Comparison of ENCODE assay signal across 7 mouse cellular contexts in genomic region chr19:44246341-44246911, GRCm38 (mm10). TPM values are rescaled to one million over a fixed set of nuclear protein-coding genes. Genes with fewer than 3 reads are reported as not detected.
DNase-seq lines count a peak whose midpoint lies in the region; ATAC-seq and TF ChIP-seq lines count a peak whose summit lies in the region.

No protein-coding gene starts in this region.

- no peak for TF ChIP-seq CTCF in forebrain, postnatal 0 days (IDR thresholded peaks at IDR 0.05; ENCODE audit: low read depth)

- WGBS in forebrain, postnatal 0 days = 30% methylated on average over 11 of the region's 11 CpGs
- 46% methylated on average over 11 of the region's 11 CpGs for WGBS in liver, embryonic 13.5 days (ENCODE audit: insufficient replicate concordance)
- WGBS in stomach, embryonic 14.5 days = 50% methylated on average over 11 of the region's 11 CpGs

- no peaks in the 10 kb centered on the region for H3K36me3 ChIP-seq in forebrain, postnatal 0 days (ENCODE audit: insufficient read depth)
- H3K36me3 ChIP-seq in liver, embryonic 13.5 days = no peaks in the 10 kb centered on the region
- H3K36me3 ChIP-seq in stomach, embryonic 14.5 days (ENCODE audit: control insufficient read depth, insufficient read depth, low read length) = no peaks in the 10 kb centered on the region

- peak; percentile 28 to 41 for DNase-seq in lung, adult 18-20 months
- no peak for DNase-seq in lung, postnatal 4 days
- DNase-seq in forebrain, postnatal 0 days = no peak
- no peak for DNase-seq in liver, embryonic 13.5 days
- no peak for DNase-seq in gastrocnemius, postnatal 36 days
- DNase-seq in urinary bladder, adult 2 months (ENCODE audit: low spot score) = no peak

- peaks cover 10% of the 10 kb centered on the region; the same call in 1 of the 2 replicates for H3K4me1 ChIP-seq in forebrain, postnatal 0 days (ENCODE audit: insufficient read depth)
- H3K4me1 ChIP-seq in liver, embryonic 13.5 days (replicated peaks) = peaks cover 44% of the 10 kb centered on the region
- H3K4me1 ChIP-seq in stomach, embryonic 14.5 days (ENCODE audit: control insufficient read depth, insufficient read depth, low read length) = peaks cover 30% of the 10 kb centered on the region

- no peak overlapping the region for H3K4me3 ChIP-seq in forebrain, postnatal 0 days (ENCODE audit: low read depth, low read length)
- H3K4me3 ChIP-seq in liver, embryonic 13.5 days (replicated peaks) = peak overlapping the region; percentile 60
- no peak overlapping the region for H3K4me3 ChIP-seq in stomach, embryonic 14.5 days (ENCODE audit: low read depth, low read length)

- no peak overlapping the region for H3K27ac ChIP-seq in forebrain, postnatal 0 days (ENCODE audit: low read depth, low read length)
- H3K27ac ChIP-seq in liver, embryonic 13.5 days = no peak overlapping the region; the same call in 1 of the 2 replicates
- H3K27ac ChIP-seq in stomach, embryonic 14.5 days (ENCODE audit: low read length) = no peak overlapping the region

- no peaks in the 10 kb centered on the region for H3K27me3 ChIP-seq in forebrain, postnatal 0 days (ENCODE audit: insufficient read depth, low read length)
- H3K27me3 ChIP-seq in liver, embryonic 13.5 days = no peaks in the 10 kb centered on the region
- H3K27me3 ChIP-seq in stomach, embryonic 14.5 days (ENCODE audit: control insufficient read depth, insufficient read depth, low read length) = no peaks in the 10 kb centered on the region

- intact Hi-C loops in gastrocnemius, postnatal 36 days (cut with DNase I) = loop anchor here (10.0 kb wide), 1 partner anchor 118 kb away; no protein-coding TSS in a partner anchor

- no peak overlapping the region for H3K9ac ChIP-seq in forebrain, postnatal 0 days
- no peak overlapping the region; the same call in 1 of the 2 replicates for H3K9ac ChIP-seq in liver, embryonic 13.5 days
- H3K9ac ChIP-seq in stomach, embryonic 14.5 days (replicated peaks; ENCODE audit: low read depth, low read length) = no peak overlapping the region

- ATAC-seq in forebrain, postnatal 0 days = no peak
- ATAC-seq in liver, embryonic 13.5 days (ENCODE audit: low read depth) = no peak
- no peak for ATAC-seq in stomach, embryonic 14.5 days (ENCODE audit: insufficient number of reproducible peaks, insufficient read depth, low FRiP score, low read depth)

- no peaks in the 10 kb centered on the region for H3K9me3 ChIP-seq in forebrain, postnatal 0 days (ENCODE audit: low read length)
- no peaks in the 10 kb centered on the region for H3K9me3 ChIP-seq in liver, embryonic 13.5 days (replicated peaks)
- H3K9me3 ChIP-seq in stomach, embryonic 14.5 days (ENCODE audit: control insufficient read depth, low read depth, low read length) = no peaks in the 10 kb centered on the region

- peak overlapping the region; percentile 90; the same call in 1 of the 2 replicates for H3K4me2 ChIP-seq in forebrain, postnatal 0 days (ENCODE audit: low read depth)
- peak overlapping the region; percentile 94 for H3K4me2 ChIP-seq in liver, embryonic 13.5 days
- H3K4me2 ChIP-seq in stomach, embryonic 14.5 days (replicated peaks; ENCODE audit: low read depth, low read length) = peak overlapping the region; percentile 87

RNA-seq across cellular contexts. Expression of gene Scd3, which starts 43.4 kb away (rescaled TPM):
- total RNA-seq in forebrain, postnatal 0 days (2014; rRNA removed) = 3.1 and 4.0 TPM in 2 replicates
- polyA plus RNA-seq in forebrain, postnatal 0 days (2015; fragmentation: Nextera tagmentation; extraction: Ambion mirVana) = 2.7 and 4.5 TPM in 2 replicates
- not detected in 2 replicates for polyA plus RNA-seq in liver, embryonic 13.5 days (2015; fragmentation: Nextera tagmentation; extraction: Ambion mirVana)
- 0.56 and 0.97 TPM in 2 replicates for polyA plus RNA-seq in stomach, embryonic 14.5 days (2014; fragmentation: Nextera tagmentation; extraction: Ambion mirVana)
- not detected for total RNA-seq in gastrocnemius, postnatal 36 days (2021)
- 0.01 and 0.28 TPM in 2 replicates for polyA plus RNA-seq in urinary bladder, adult 2 months (2012; rRNA removed)

RNA-seq across cellular contexts. Expression of gene Scd2, which starts 47.0 kb away (rescaled TPM):
- 540 and 696 TPM in 2 replicates for total RNA-seq in forebrain, postnatal 0 days (2014; rRNA removed)
- polyA plus RNA-seq in forebrain, postnatal 0 days (2015; fragmentation: Nextera tagmentation; extraction: Ambion mirVana) = 162 and 210 TPM in 2 replicates
- polyA plus RNA-seq in liver, embryonic 13.5 days (2015; fragmentation: Nextera tagmentation; extraction: Ambion mirVana) = 73.7 and 106 TPM in 2 replicates
- polyA plus RNA-seq in stomach, embryonic 14.5 days (2014; fragmentation: Nextera tagmentation; extraction: Ambion mirVana) = 237 and 282 TPM in 2 replicates
- 10 to 100 TPM in 1 of 2 experiments, 1 to 10 TPM in 1; 6.4 to 12.3 TPM for total RNA-seq in gastrocnemius, postnatal 36 days (2021)
- 121 and 151 TPM in 2 replicates for polyA plus RNA-seq in urinary bladder, adult 2 months (2012; rRNA removed)

RNA-seq across cellular contexts. Expression of gene Pkd2l1, which starts 54.2 kb away (rescaled TPM):
- total RNA-seq in forebrain, postnatal 0 days (2014; rRNA removed) = 0.14 TPM in 1 of 2 replicates, not detected in the other
- 0.05 and 0.06 TPM in 2 replicates for polyA plus RNA-seq in forebrain, postnatal 0 days (2015; fragmentation: Nextera tagmentation; extraction: Ambion mirVana)
- not detected in 2 replicates for polyA plus RNA-seq in liver, embryonic 13.5 days (2015; fragmentation: Nextera tagmentation; extraction: Ambion mirVana)
- polyA plus RNA-seq in stomach, embryonic 14.5 days (2014; fragmentation: Nextera tagmentation; extraction: Ambion mirVana) = not detected in 2 replicates
- not detected for total RNA-seq in gastrocnemius, postnatal 36 days (2021)
- polyA plus RNA-seq in urinary bladder, adult 2 months (2012; rRNA removed) = 0.01 TPM in 1 of 2 replicates, not detected in the other

Comparison
In these comparisons a context has a peak if more than half of its experiments do, and no peak if none do; other contexts are left out.
1. DNase-seq: peak in lung, adult 18-20 months (2 of 2); none in lung, postnatal 4 days (0 of 2), forebrain, postnatal 0 days (single experiment), liver, embryonic 13.5 days (single experiment), gastrocnemius, postnatal 36 days (0 of 2) and urinary bladder, adult 2 months (single experiment).
2. Peak in every context shown above with its lines, with median percentiles within 50 percentile points of each other: H3K4me2 ChIP-seq.